Mouse (Mus musculus): ENCODE data around the gene Rack1. TPM values are rescaled to one million over a fixed set of nuclear protein-coding genes. Genes with fewer than 3 reads are reported as not detected.
A peak's percentile ranks its signal among the peaks of the same experiment; 100 is the strongest.

Gene Rack1
- total and polyA plus RNA-seq, 3 experiments = 376 to 5,815 (median 4,421) TPM

GRCm38 (mm10) chr11:48833731-48834639 lies 33.9 kb downstream of the Rack1 start (continued):
- TF ChIP-seq USF1 (IDR thresholded peaks at IDR 0.05; ENCODE audit: low read depth, low read length) (no peak), POLR2A (IDR thresholded peaks at IDR 0.05; ENCODE audit: control insufficient read depth in 1 of 2, insufficient read depth in 1 of 2, low read depth in 1 of 2, low read length in 2 of 2, poor library complexity in 1 of 2) (no peak), MAZ (IDR thresholded peaks at IDR 0.05; ENCODE audit: low read depth, low read length) (no peak), NRF1 (IDR thresholded peaks at IDR 0.05; ENCODE audit: insufficient read depth, low read depth, low read length, poor library complexity, severe bottlenecking) (peak; percentile 46; the same call in 1 of the 2 replicates), ZNF384 (IDR thresholded peaks at IDR 0.05; ENCODE audit: low read depth, low read length) (peak; percentile 75), UBTF (IDR thresholded peaks at IDR 0.05; ENCODE audit: borderline replicate concordance, insufficient read depth, low read depth, low read length) (no peak), MAFK (IDR thresholded peaks at IDR 0.05; ENCODE audit: borderline replicate concordance, low read depth, low read length) (peak; percentile 100), ZC3H11A (IDR thresholded peaks at IDR 0.05; ENCODE audit: low read depth, low read length) (no peak), CHD2 (IDR thresholded peaks at IDR 0.05; ENCODE audit: low read length) (no peak), RCOR1 (IDR thresholded peaks at IDR 0.05; ENCODE audit: low read depth, low read length) (no peak), KAT2A (conservative IDR thresholded peaks at IDR 0.05; ENCODE audit: low read depth, low read length) (peak; percentile 57), ZMIZ1 (IDR thresholded peaks at IDR 0.05; ENCODE audit: low read depth, low read length) (no peak), SMC3 (IDR thresholded peaks at IDR 0.05; ENCODE audit: low read depth, low read length) (no peak), BHLHE40 (IDR thresholded peaks at IDR 0.05; ENCODE audit: borderline replicate concordance, low read depth, low read length) (no peak), EP300 (IDR thresholded peaks at IDR 0.05; ENCODE audit: low read depth in 1 of 2, low read length in 2 of 2) (no peak), MEF2A (IDR thresholded peaks at IDR 0.05; ENCODE audit: extremely low read depth, insufficient replicate concordance, low read depth, low read length, poor library complexity, severe bottlenecking) (no peak), SIN3A (IDR thresholded peaks at IDR 0.05; ENCODE audit: low read length) (peak; percentile 47), USF2 (IDR thresholded peaks at IDR 0.05; ENCODE audit: borderline replicate concordance in 1 of 2, insufficient read depth in 1 of 2, low read depth in 1 of 2, low read length in 2 of 2) (no peak), CHD1 (IDR thresholded peaks at IDR 0.05; ENCODE audit: low read depth, low read length) (no peak), NELFE (IDR thresholded peaks at IDR 0.05; ENCODE audit: low read depth, low read length) (no peak)

DNA sequence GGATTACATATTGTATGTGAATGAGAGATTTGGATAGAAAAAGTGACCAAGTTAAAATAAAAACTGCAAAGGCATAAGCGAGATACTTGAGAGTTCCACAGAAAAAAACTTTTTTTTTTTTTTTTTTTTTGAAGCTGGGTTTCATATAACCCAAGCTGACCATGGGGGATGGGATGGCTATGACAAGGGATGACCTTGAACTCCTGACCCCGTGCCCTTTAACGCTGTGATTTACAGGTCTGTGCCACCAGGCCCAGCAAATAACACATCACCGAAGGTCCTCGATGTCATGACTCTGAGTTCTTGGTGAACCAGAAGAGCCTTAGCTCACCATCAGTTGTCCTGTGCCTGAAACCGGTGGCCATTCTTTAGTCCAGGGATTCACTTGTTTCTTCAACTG lies 35.8 kb downstream of the Rack1 start:
- no peaks in the 10 kb centered on the region for H3K9me3 ChIP-seq (replicated peaks; ENCODE audit: insufficient read depth, low read length)
- peaks cover 0 to 14% of the 10 kb centered on the region in 2 experiments; a peak in 2 of 4 replicates for H3K36me3 ChIP-seq (ENCODE audit: control insufficient read depth in 1 of 2, insufficient read depth in 2 of 2, low read length in 2 of 2)
- no peak overlapping the region for H3K9ac ChIP-seq (ENCODE audit: control insufficient read depth, low read depth, low read length, poor library complexity, severe bottlenecking)
- peaks cover 0 to 30% of the 10 kb centered on the region in 2 experiments; a peak in 2 of 4 replicates for H3K4me1 ChIP-seq (ENCODE audit: control insufficient read depth in 1 of 2, insufficient read depth in 2 of 2, low read length in 2 of 2)
- TF ChIP-seq NRF1 (IDR thresholded peaks at IDR 0.05; ENCODE audit: insufficient read depth, low read depth, low read length, poor library complexity, severe bottlenecking) (no peak), ZNF384 (IDR thresholded peaks at IDR 0.05; ENCODE audit: low read depth, low read length) (0 out of 2 replicates have a peak, but pooled peaks have one; percentile 27), TBP (IDR thresholded peaks at IDR 0.05; ENCODE audit: low read depth, low read length) (peak; percentile 45; the same call in 1 of the 2 replicates)
- no peaks in the 10 kb centered on the region for H3K27me3 ChIP-seq (ENCODE audit: control insufficient read depth in 1 of 2, insufficient read depth in 2 of 2, low read length in 2 of 2)
- H3K79me2 ChIP-seq (ENCODE audit: control insufficient read depth, insufficient read depth, low read length, poor library complexity) = no peaks in the 10 kb centered on the region; the same call in 1 of the 2 replicates
- H3K4me3 ChIP-seq (ENCODE audit: control insufficient read depth in 1 of 2, insufficient read depth in 1 of 2, low read depth in 2 of 2, low read length in 2 of 2) = no peak overlapping the region
- no peak overlapping the region for H3K27ac ChIP-seq (ENCODE audit: control insufficient read depth, low read depth, low read length)
- DNase-seq (ENCODE audit: low read depth, low spot score) = no peak
